Mouse (Mus musculus) neural tube, embryonic 14.5 days (tissue): ENCODE measurements around the gene Chrnb2. TPM values are rescaled to one million over a fixed set of nuclear protein-coding genes. Genes with fewer than 3 reads are reported as not detected.
"Not testable (repeated sequence)": the region's sequence is repeated elsewhere in the genome, so short reads cannot be mapped to it uniquely, and the experiment has no call there.

Source experiments
- ATAC-seq: fragments of 200-750 bp; cut with Nextera tagmentation; 2 replicates; pipeline ENCODE4 v1.8.0; 2017; ENCODE audit warnings: low read depth, mild to moderate bottlenecking, moderate TSS enrichment, moderate library complexity
- H3K27ac ChIP-seq: fragments of 300-500 bp; sonication (generic); 2 replicates; pipeline ENCODE4 v1.5.1; 2014; ENCODE audit warnings: low read depth, mild to moderate bottlenecking, control low read depth, low read length, moderate library complexity, mixed read lengths
- H3K27me3 ChIP-seq: fragments of 300-500 bp; sonication (generic); 2 replicates; pipeline ENCODE4 v1.6.1; 2014; ENCODE audit warnings: low read length; ENCODE audit not compliant: control insufficient read depth, insufficient read depth
- H3K36me3 ChIP-seq: fragments of 300-500 bp; sonication (generic); 2 replicates; pipeline ENCODE4 v1.6.1; 2014; ENCODE audit warnings: low read length, mixed read lengths; ENCODE audit not compliant: control insufficient read depth, insufficient read depth
- H3K4me1 ChIP-seq: fragments of 300-500 bp; sonication (generic); 2 replicates; pipeline ENCODE4 v1.6.1; 2014; ENCODE audit warnings: low read length; ENCODE audit not compliant: control insufficient read depth, insufficient read depth
- H3K4me2 ChIP-seq: fragments of 300-500 bp; sonication (generic); 2 replicates; pipeline ENCODE4 v1.6.1; 2014; ENCODE audit warnings: mild to moderate bottlenecking, low read depth, low read length, control low read depth
- H3K4me3 ChIP-seq: fragments of 300-500 bp; sonication (generic); 2 replicates; pipeline ENCODE4 v1.5.1; 2014; ENCODE audit warnings: low read depth, low read length, control low read depth, mixed read lengths
- H3K9ac ChIP-seq: fragments of 300-500 bp; sonication (generic); replicated peaks from 2 replicates; pipeline ENCODE4 v1.6.1; 2014; ENCODE audit warnings: low read depth, mild to moderate bottlenecking, control low read depth, low read length, mixed read lengths
- H3K9me3 ChIP-seq: fragments of 300-500 bp; sonication (generic); 2 replicates; pipeline ENCODE4 v1.6.1; 2016; ENCODE audit warnings: low read length; ENCODE audit not compliant: control insufficient read depth
- WGBS: fragments of 180-500 bp; shearing (Covaris S2); extraction: QIAGEN DNeasy Blood & Tissue Kit; methylation state at CpG from one replicate; pipeline ENCODE4 v1.1.7; 2014; 5-methylcytosine and 5-hydroxymethylcytosine counted together
- polyA plus RNA-seq: library from polyadenylated mRNA; unstranded; fragments of >200 nt; fragmentation: Nextera tagmentation; extraction: Ambion mirVana; gene quantifications from 2 replicates; pipeline ENCODE4 v1.2.1, GENCODE M21; 2014

Gene Chrnb2
- polyA plus RNA-seq, 1 experiment from 2014 or later, result 24.5 TPM

DNA sequence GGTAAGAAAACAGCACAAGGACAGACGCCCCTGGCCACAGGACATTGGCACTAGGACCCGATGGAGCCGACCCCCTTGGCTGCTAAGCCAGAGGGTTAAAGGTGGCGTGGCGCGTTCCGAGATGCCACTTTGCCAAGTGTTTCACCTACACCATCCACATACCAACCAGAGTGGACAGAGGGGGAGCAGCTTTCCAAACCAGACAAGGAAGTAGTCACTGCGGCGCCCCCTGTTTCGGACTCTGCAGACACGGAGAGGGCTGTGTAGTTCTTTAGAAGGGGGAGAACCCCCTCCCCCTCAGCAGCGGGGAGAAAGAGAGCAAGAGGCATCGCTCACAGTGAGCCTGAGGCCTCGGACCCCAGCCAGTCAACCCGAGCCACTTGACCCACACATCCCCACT lies 38.4 kb upstream of the Chrnb2 start:
- no peak for ATAC-seq
- Histone ChIP-seq H3K4me2 (no peak overlapping the region), H3K27me3 (no peaks in the 10 kb centered on the region), H3K4me3 (no peak overlapping the region), H3K36me3 (no peaks in the 10 kb centered on the region), H3K27ac (no peak overlapping the region), H3K4me1 (no peaks in the 10 kb centered on the region), H3K9ac (no peak overlapping the region), H3K9me3 (no peaks in the 10 kb centered on the region)
- WGBS, result 73% methylated on average over 15 of the region's 15 CpGs

DNA sequence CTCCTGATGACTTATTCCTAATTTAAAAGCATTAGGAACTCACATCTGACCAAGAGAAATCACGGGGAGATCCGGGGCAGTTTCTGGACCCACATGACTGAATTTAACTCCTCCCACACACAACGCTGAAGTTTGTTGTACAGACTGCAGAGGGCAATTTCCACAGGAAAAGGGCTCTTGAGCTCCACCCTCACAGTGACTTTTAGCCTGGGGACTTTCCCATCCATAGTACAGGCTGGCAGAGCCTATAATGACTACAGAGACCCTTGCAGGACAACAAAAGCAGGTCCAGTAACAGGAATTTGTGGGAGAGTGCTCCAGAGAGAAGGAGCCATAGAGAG lies 37.0 kb upstream of the Chrnb2 start:
- Histone ChIP-seq H3K4me3 (no peak overlapping the region), H3K4me2 (no peak overlapping the region), H3K27me3 (no peaks in the 10 kb centered on the region), H3K27ac (no peak overlapping the region), H3K9me3 (no peaks in the 10 kb centered on the region), H3K36me3 (no peaks in the 10 kb centered on the region), H3K4me1 (no peaks in the 10 kb centered on the region), H3K9ac (no peak overlapping the region)
- 44% methylated on average over 3 of the region's 3 CpGs for WGBS
- no peak for ATAC-seq

DNA sequence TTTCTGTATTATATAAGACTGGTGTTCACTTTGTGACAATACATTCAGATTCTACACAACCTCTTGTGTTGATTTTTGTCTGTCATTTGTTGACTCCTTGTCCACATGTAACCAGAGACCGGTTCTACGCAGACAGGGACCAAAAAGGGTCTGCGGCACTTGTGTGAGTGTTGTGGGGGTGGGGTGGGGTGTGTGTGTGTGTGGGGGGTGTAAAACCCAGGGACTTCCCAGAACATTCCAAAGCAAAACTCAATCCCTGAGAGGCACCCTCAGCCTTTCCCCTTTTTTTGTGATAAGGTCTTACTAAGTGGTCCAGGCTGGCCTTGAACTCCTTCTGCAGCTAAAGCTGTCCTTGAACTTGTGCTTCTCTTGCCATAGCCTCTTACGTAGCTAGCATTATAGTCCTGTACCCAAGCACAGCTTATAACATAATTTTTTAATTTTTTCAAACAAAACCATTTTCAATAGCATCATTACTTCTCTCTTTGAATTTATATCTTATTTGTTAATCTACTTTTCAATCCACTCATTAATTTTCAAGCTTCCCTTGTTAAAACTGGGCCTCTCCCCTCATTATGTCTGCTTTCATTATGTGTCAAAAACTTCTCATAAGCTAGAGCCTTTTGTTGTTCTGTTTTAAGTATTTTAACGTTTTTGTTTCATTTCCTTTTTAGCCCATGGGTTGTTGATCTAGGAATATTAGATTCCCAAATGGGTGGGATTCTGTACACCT lies 36.5 kb upstream of the Chrnb2 start:
- Histone ChIP-seq H3K9ac (no peak overlapping the region), H3K4me2 (no peak overlapping the region), H3K9me3 (no peaks in the 10 kb centered on the region), H3K27me3 (no peaks in the 10 kb centered on the region), H3K27ac (no peak overlapping the region), H3K4me3 (no peak overlapping the region), H3K36me3 (no peaks in the 10 kb centered on the region), H3K4me1 (no peaks in the 10 kb centered on the region)
- ATAC-seq, result no peak
- 70% methylated on average over 5 of the region's 5 CpGs for WGBS

DNA sequence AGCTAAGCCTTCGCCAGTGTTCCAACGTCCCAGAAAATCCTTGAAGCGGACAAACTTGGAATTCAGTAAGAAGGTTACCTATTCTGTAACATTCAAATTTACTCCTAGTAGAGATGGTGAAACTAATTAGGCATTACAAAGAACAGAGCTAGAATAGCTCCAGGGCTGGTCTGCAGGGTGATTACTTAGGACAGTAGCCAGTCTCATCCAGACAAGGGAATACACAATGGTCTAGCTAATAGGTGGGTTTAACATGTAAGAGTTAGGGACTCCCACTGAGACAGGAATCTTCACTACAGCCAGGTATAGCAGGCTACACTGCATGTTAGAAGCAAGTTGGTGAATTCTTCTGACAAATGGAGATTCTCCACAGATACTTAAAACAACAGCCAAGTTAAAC lies 35.6 kb upstream of the Chrnb2 start:
- not testable (repeated sequence) for ATAC-seq, H3K4me2 ChIP-seq, H3K4me3 ChIP-seq, H3K36me3 ChIP-seq, H3K27me3 ChIP-seq, H3K9ac ChIP-seq, H3K27ac ChIP-seq, H3K9me3 ChIP-seq, H3K4me1 ChIP-seq
- WGBS, result 43% methylated on average over 3 of the region's 3 CpGs

- no peak overlapping the region for H3K27ac ChIP-seq
- no peak overlapping the region for H3K4me3 ChIP-seq
- H3K4me2 ChIP-seq, result no peak overlapping the region
- H3K9ac ChIP-seq, result no peak overlapping the region
- no peaks in the 10 kb centered on the region for H3K4me1 ChIP-seq
- H3K9me3 ChIP-seq, result no peaks in the 10 kb centered on the region
- 6% methylated on average over 13 of the region's 13 CpGs for WGBS
- no peaks in the 10 kb centered on the region for H3K27me3 ChIP-seq
- no peaks in the 10 kb centered on the region for H3K36me3 ChIP-seq
- no peak for ATAC-seq
Observed at GRCm38 (mm10) chr3:89799476-89799875, 35.0 kb upstream of the Chrnb2 start.

- ATAC-seq, result no peak
- H3K4me1 ChIP-seq, result no peaks in the 10 kb centered on the region
- H3K9me3 ChIP-seq, result no peaks in the 10 kb centered on the region
- no peak overlapping the region for H3K4me3 ChIP-seq
- no peak overlapping the region for H3K9ac ChIP-seq
- 91% methylated on average over 3 of the region's 3 CpGs for WGBS
- no peaks in the 10 kb centered on the region for H3K36me3 ChIP-seq
- no peaks in the 10 kb centered on the region for H3K27me3 ChIP-seq
- no peak overlapping the region for H3K27ac ChIP-seq
- H3K4me2 ChIP-seq, result no peak overlapping the region
Observed at GRCm38 (mm10) chr3:89798518-89798917, 34.1 kb upstream of the Chrnb2 start.

- Histone ChIP-seq H3K4me1 (no peaks in the 10 kb centered on the region), H3K36me3 (no peaks in the 10 kb centered on the region), H3K27me3 (no peaks in the 10 kb centered on the region), H3K4me3 (no peak overlapping the region), H3K9ac (no peak overlapping the region), H3K9me3 (no peaks in the 10 kb centered on the region), H3K4me2 (no peak overlapping the region), H3K27ac (no peak overlapping the region)
- 69% methylated on average over 4 of the region's 4 CpGs for WGBS
- no peak for ATAC-seq
Observed at GRCm38 (mm10) chr3:89796358-89796757, 31.9 kb upstream of the Chrnb2 start.

GRCm38 (mm10) chr3:89795746-89796145 lies 31.3 kb upstream of the Chrnb2 start:
- H3K9ac ChIP-seq, result no peak overlapping the region

GRCm38 (mm10) chr3:89794616-89795015 lies 30.2 kb upstream of the Chrnb2 start:
- Histone ChIP-seq H3K9ac (no peak overlapping the region), H3K4me2 (no peak overlapping the region), H3K4me3 (no peak overlapping the region), H3K9me3 (no peaks in the 10 kb centered on the region), H3K4me1 (no peaks in the 10 kb centered on the region), H3K27ac (no peak overlapping the region), H3K27me3 (no peaks in the 10 kb centered on the region), H3K36me3 (no peaks in the 10 kb centered on the region)
- no peak for ATAC-seq
- 66% methylated on average over 2 of the region's 2 CpGs for WGBS

More at GRCm38 (mm10) chr3:89795746-89796145, 31.3 kb upstream of the Chrnb2 start:
- H3K36me3 ChIP-seq, result no peaks in the 10 kb centered on the region
- H3K4me3 ChIP-seq, result no peak overlapping the region
- no peaks in the 10 kb centered on the region for H3K4me1 ChIP-seq
- no peak overlapping the region for H3K27ac ChIP-seq
- no peaks in the 10 kb centered on the region for H3K9me3 ChIP-seq
- 81% methylated on average over 5 of the region's 5 CpGs for WGBS
- ATAC-seq, result no peak
- no peak overlapping the region for H3K4me2 ChIP-seq
- no peaks in the 10 kb centered on the region for H3K27me3 ChIP-seq
